Mouse (Mus musculus) olfactory bulb, adult 2 months (tissue): ENCODE measurements around the gene Ppp1r1b.

Experiments
- CTCF ChIP-seq: fragments of 200-500 bp; IDR thresholded peaks from 2 replicates; pipeline ENCODE4 v1.5.1; 2012; ENCODE audit warnings: low read depth, mild to moderate bottlenecking, low read length, moderate library complexity; ENCODE audit not compliant: insufficient read depth
- POLR2A ChIP-seq: fragments of 200-500 bp; IDR thresholded peaks from 2 replicates; pipeline ENCODE4 v1.6.1; 2012; ENCODE audit warnings: mild to moderate bottlenecking, low read depth, low read length, moderate library complexity; ENCODE audit not compliant: insufficient read depth

DNA sequence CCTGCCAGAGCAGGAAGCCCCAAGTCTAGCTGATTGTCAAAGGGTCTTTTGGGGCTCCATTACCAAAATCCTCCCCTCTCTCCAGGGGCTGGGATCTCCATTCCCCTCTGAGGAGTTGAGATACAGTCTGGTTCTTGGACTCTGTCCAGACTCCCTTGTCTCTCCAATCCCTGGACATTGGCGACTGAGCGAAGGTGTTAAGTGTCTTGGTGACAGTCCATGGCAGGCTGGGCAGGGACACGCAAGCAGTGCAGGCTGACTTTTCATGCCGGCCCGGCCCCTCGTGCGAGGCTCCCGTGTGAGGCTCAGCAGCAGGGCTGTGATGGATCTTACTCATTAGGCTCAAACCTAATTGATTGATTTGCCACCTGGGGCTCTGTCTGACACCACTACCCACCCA is 26.1 kb downstream of the Ppp1r1b start:
- TF ChIP-seq CTCF, result no peak
- no peak for TF ChIP-seq POLR2A
